Mouse (Mus musculus): ENCODE data around the gene Ddx54. TPM values are rescaled to one million over a fixed set of nuclear protein-coding genes. Genes with fewer than 3 reads are reported as not detected.

The Ddx54 gene
- total and polyA plus RNA-seq, 2 experiments from 2014 or later: 18.2 to 23.0 TPM

- H3K27me3 ChIP-seq (ENCODE audit: control insufficient read depth, insufficient read depth, low read length): no peaks in the 10 kb centered on the region
- peak overlapping the region; percentile 32; the same call in 1 of the 2 replicates for H3K9ac ChIP-seq (replicated peaks; ENCODE audit: low read depth, low read length)
- no peak overlapping the region for H3K4me3 ChIP-seq (ENCODE audit: low read depth, low read length)
- TF ChIP-seq CTCF (IDR thresholded peaks at IDR 0.05; ENCODE audit: low read depth) (no peak), EP300 (IDR thresholded peaks at IDR 0.05; ENCODE audit: low read depth) (no peak)
- DNase-seq (ENCODE audit: low spot score) (peak; percentile 77), ATAC-seq (ENCODE audit: insufficient read depth, low read depth) (peak; percentile 55)
- no peaks in the 10 kb centered on the region for H3K9me3 ChIP-seq (replicated peaks; ENCODE audit: control insufficient read depth, low read length)
- H3K36me3 ChIP-seq (replicated peaks; ENCODE audit: control insufficient read depth, insufficient read depth, low read length): peaks cover 9% of the 10 kb centered on the region
- peaks cover 8% of the 10 kb centered on the region for H3K4me1 ChIP-seq (ENCODE audit: control insufficient read depth, insufficient read depth)
- H3K4me2 ChIP-seq (ENCODE audit: low read depth, low read length): peak overlapping the region; percentile 35
- peak overlapping the region; percentile 75 for H3K27ac ChIP-seq (ENCODE audit: low read depth)
- 52% methylated on average over 12 of the region's 12 CpGs for WGBS
Measured at GRCm38 (mm10) chr5:120578504-120579081, 33.9 kb upstream of the Ddx54 start.

GRCm38 (mm10) chr5:120579211-120579897 is 33.2 kb upstream of the Ddx54 start:
- 56% methylated on average over 26 of the region's 26 CpGs for WGBS
- peak overlapping the region; percentile 35 for H3K4me2 ChIP-seq (ENCODE audit: low read depth, low read length)
- no peak; the same call in 1 of the 2 replicates for ATAC-seq (ENCODE audit: insufficient read depth, low read depth)

DNA sequence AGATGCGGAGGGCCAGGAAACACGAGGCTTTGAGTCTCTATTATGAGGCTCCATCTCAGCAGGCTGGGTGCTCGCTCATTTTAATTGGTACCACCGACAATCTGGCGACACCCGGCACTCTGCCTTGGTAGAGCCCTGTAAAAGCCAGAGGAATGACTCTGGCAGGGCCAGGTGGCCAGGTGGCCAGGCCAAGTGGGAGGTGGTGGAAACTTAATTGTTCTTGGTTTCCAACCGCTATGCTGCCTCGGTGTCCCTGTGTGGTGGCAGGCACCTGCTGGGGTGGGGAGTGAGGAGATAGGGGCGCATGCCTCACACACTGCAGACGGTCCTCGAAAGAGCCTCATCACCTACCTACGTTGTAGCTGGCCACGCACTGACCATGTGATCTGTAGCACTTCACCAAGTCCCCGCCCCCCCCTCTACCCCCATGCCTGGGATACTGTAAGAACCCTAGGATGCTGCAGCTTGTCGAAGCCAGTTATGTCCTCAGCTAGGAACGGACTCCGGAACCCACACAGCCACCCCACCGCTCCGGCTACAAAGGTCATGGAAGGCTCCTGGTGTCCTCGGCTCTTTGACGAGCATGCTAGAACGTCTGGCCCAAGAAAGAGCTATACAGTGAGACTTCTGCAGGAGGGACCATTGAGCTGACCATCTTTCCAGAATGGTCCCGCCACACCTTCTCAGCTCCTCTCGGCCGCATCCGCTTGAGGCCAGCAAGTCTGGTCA is 32.5 kb upstream of the Ddx54 start:
- Histone ChIP-seq H3K4me2 (ENCODE audit: low read depth, low read length) (peak overlapping the region; percentile 35; the same call in 1 of the 2 replicates), H3K9ac (replicated peaks; ENCODE audit: low read depth, low read length) (no peak overlapping the region), H3K9me3 (replicated peaks; ENCODE audit: control insufficient read depth, low read length) (no peaks in the 10 kb centered on the region), H3K36me3 (replicated peaks; ENCODE audit: control insufficient read depth, insufficient read depth, low read length) (peaks cover 22% of the 10 kb centered on the region), H3K4me1 (ENCODE audit: control insufficient read depth, insufficient read depth) (peaks cover 8% of the 10 kb centered on the region), H3K27me3 (ENCODE audit: control insufficient read depth, insufficient read depth, low read length) (no peaks in the 10 kb centered on the region), H3K27ac (ENCODE audit: low read depth) (peak overlapping the region; percentile 75; the same call in 1 of the 2 replicates), H3K4me3 (ENCODE audit: low read depth, low read length) (no peak overlapping the region)
- 91% methylated on average over 26 of the region's 26 CpGs for WGBS
- no peak for ATAC-seq (ENCODE audit: insufficient read depth, low read depth)
- no peak for DNase-seq (ENCODE audit: low spot score)
- TF ChIP-seq EP300 (IDR thresholded peaks at IDR 0.05; ENCODE audit: low read depth) (no peak), CTCF (IDR thresholded peaks at IDR 0.05; ENCODE audit: low read depth) (no peak)

More at GRCm38 (mm10) chr5:120579211-120579897, 33.2 kb upstream of the Ddx54 start:
- peak; percentile 51 for DNase-seq (ENCODE audit: low spot score)
- Histone ChIP-seq H3K27ac (ENCODE audit: low read depth) (peak overlapping the region; percentile 75), H3K9ac (replicated peaks; ENCODE audit: low read depth, low read length) (peak overlapping the region; percentile 32; the same call in 1 of the 2 replicates), H3K4me1 (ENCODE audit: control insufficient read depth, insufficient read depth) (peaks cover 8% of the 10 kb centered on the region), H3K9me3 (replicated peaks; ENCODE audit: control insufficient read depth, low read length) (no peaks in the 10 kb centered on the region), H3K27me3 (ENCODE audit: control insufficient read depth, insufficient read depth, low read length) (no peaks in the 10 kb centered on the region), H3K36me3 (replicated peaks; ENCODE audit: control insufficient read depth, insufficient read depth, low read length) (peaks cover 16% of the 10 kb centered on the region), H3K4me3 (ENCODE audit: low read depth, low read length) (no peak overlapping the region; the same call in 1 of the 2 replicates)
- no peak for TF ChIP-seq EP300 (IDR thresholded peaks at IDR 0.05; ENCODE audit: low read depth)
- no peak for TF ChIP-seq CTCF (IDR thresholded peaks at IDR 0.05; ENCODE audit: low read depth)

GRCm38 (mm10) chr5:120582002-120582401 is 30.5 kb upstream of the Ddx54 start:
- Histone ChIP-seq H3K27ac (ENCODE audit: low read depth) (0 out of 2 replicates have a peak overlapping the region, but pooled peaks have one; percentile 46), H3K27me3 (ENCODE audit: control insufficient read depth, insufficient read depth, low read length) (no peaks in the 10 kb centered on the region), H3K4me1 (ENCODE audit: control insufficient read depth, insufficient read depth) (peaks cover 15% of the 10 kb centered on the region), H3K9me3 (replicated peaks; ENCODE audit: control insufficient read depth, low read length) (no peaks in the 10 kb centered on the region), H3K9ac (replicated peaks; ENCODE audit: low read depth, low read length) (no peak overlapping the region), H3K36me3 (replicated peaks; ENCODE audit: control insufficient read depth, insufficient read depth, low read length) (peaks cover 22% of the 10 kb centered on the region), H3K4me3 (ENCODE audit: low read depth, low read length) (no peak overlapping the region), H3K4me2 (ENCODE audit: low read depth, low read length) (no peak overlapping the region)
- 69% methylated on average over 9 of the region's 9 CpGs for WGBS
- TF ChIP-seq CTCF (IDR thresholded peaks at IDR 0.05; ENCODE audit: low read depth) (no peak), EP300 (IDR thresholded peaks at IDR 0.05; ENCODE audit: low read depth) (no peak)
- DNase-seq (ENCODE audit: low spot score): no peak
- no peak for ATAC-seq (ENCODE audit: insufficient read depth, low read depth)

GRCm38 (mm10) chr5:120583511-120583910 is 29.0 kb upstream of the Ddx54 start:
- 90% methylated on average over 4 of the region's 4 CpGs for WGBS
- no peak for ATAC-seq (ENCODE audit: insufficient read depth, low read depth)

More at GRCm38 (mm10) chr5:120583511-120583910, 29.0 kb upstream of the Ddx54 start:
- H3K27ac ChIP-seq (ENCODE audit: low read depth): no peak overlapping the region
- H3K4me3 ChIP-seq (ENCODE audit: low read depth, low read length): no peak overlapping the region
- H3K9ac ChIP-seq (replicated peaks; ENCODE audit: low read depth, low read length): no peak overlapping the region
- no peak overlapping the region for H3K4me2 ChIP-seq (ENCODE audit: low read depth, low read length)
- TF ChIP-seq CTCF (IDR thresholded peaks at IDR 0.05; ENCODE audit: low read depth): no peak
- TF ChIP-seq EP300 (IDR thresholded peaks at IDR 0.05; ENCODE audit: low read depth): no peak
- no peaks in the 10 kb centered on the region for H3K27me3 ChIP-seq (ENCODE audit: control insufficient read depth, insufficient read depth, low read length)
- peaks cover 21% of the 10 kb centered on the region for H3K4me1 ChIP-seq (ENCODE audit: control insufficient read depth, insufficient read depth)
- H3K9me3 ChIP-seq (replicated peaks; ENCODE audit: control insufficient read depth, low read length): no peaks in the 10 kb centered on the region
- DNase-seq (ENCODE audit: low spot score): no peak
- peaks cover 22% of the 10 kb centered on the region for H3K36me3 ChIP-seq (replicated peaks; ENCODE audit: control insufficient read depth, insufficient read depth, low read length)
